Mouse (Mus musculus) kidney, adult 18-20 months (tissue): ENCODE results near the gene Krt10.

ENCODE experiments used
- DNase-seq: peaks from one replicate; pipeline ENCODE4 v3.0.0; 2021

Gene Krt10

DNA sequence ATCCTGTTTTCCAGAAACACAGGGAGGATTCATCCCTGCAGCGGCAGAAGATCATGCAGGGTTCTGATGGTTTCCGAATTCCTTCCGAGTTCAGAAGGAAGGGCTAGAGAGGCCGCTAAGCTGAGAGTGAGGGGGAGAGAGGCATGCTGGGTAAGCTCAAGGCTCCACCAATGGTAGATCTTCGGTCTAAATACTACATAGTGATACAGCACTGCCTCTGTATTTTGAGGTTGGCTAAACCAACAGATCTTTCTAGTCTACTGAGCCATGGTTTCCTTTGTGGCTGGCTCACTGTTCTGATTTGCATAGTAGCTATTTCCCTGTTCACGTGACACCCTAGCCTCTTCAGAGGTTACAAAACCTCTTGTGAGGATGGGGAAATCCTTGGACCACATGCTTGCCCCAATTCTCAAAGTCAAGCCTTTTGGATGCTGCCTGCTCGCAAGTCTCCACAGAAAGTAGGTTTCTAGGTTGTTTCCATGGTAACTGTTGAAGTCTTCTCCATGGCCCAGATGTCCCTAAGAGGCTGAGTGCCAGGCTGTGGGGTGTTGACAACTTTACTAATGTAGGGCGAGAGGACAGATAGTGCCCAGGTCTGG, 19.2 kb downstream of the Krt10 start:
- DNase-seq: no peak

DNA sequence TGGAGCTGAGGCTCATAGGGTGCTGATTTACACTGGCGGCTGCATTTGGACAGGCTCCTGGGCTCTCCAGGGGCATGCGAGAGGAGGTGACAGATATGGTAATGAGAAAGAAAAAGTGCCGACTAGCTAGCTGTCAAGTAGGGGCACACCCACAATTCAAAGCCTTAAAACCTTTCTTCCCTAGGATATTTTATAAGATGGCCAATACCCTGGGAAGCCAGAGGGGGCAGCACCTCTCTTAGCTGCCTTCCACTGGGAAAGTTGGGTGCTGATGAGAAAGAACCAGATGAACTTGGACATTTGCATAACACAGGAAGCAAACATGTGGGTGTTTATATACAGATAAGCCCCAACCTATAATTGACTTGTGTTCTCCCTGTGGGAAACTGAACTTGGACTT, 19.9 kb downstream of the Krt10 start:
- peak; percentile 14 for DNase-seq

DNA sequence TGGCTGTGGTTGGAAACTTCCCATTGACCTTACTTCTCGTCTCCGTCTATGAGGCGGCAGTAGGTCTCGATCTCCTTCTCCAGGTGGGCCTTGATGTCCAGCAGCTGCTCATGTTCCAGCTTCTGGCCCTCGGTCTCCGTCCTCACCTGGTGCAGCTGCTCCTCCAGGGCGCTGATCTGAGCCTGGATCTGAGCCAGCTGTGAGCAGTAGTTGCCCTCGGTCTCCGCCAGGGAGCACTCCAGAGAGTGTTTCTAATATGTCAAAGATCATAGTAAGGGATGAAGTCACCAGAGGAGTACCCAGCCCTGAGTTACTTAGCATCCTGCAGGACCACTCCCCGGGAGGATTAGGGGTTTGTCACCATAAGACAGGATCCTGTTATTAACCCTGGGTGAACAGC, 22.4 kb downstream of the Krt10 start:
- peak; percentile 26 for DNase-seq

DNA sequence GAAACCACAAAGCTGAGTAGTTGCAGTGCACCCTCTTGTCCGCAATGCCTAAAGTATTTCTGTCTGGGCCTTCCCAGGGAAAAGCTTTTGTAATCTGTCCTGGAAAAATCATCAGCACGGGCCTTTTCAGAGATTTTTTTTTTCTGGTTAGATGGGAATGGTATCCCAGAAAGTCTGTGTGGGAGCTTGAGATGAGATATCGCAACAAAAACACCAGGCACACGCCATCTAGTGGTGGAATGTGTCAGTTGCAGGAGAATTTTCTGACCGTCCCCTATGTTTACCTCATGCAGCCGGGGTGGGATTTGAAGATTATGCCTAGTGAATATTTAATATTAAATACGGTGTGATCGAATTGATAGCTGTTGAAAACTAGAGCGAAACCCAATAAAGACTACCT, 24.8 kb downstream of the Krt10 start:
- DNase-seq: peak; percentile 7

DNA sequence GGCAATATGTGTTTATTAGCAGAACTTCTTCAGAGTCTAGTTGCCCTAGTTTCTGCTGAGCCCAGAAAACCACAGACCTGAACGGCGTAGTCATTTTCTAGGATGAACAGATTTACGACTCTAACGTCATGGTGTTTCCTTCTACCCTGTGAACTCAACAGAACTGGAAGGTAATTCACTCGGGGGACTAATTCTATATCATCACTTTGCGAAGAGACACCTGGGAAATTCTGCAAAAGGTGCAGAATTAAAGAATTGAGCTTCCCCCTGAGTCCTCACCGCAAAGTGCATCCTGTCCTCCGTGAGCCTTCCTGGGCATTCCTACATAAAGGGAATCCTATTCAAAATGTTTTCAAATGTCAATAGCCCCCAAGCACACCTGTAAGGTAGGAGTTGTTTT, 27.7 kb downstream of the Krt10 start:
- no peak for DNase-seq

DNA sequence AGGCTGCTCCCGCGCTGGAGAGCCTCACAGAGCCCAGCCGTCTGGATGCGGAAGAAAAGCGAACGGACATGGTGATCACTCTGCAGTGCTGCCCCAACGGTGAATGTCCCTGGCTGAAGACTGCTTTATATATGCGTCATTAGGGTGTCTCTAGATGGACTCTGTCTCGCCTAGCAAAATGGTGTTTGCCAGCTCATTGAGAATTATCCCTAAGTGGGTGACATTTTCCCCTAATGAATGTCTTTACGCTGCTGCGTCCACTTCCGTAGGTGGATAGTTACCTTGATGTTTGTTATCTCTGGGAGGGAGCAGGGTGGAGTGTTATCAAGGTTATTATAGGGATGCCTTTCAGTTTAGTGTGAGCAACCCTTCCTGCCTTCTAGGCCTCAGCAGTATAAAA, 38.2 kb downstream of the Krt10 start, which contains the start of gene Krt27:
Gene Krt27 (minus strand): TSS at position 101 of the 400 bp plus-strand sequence.
- DNase-seq: no peak

DNA sequence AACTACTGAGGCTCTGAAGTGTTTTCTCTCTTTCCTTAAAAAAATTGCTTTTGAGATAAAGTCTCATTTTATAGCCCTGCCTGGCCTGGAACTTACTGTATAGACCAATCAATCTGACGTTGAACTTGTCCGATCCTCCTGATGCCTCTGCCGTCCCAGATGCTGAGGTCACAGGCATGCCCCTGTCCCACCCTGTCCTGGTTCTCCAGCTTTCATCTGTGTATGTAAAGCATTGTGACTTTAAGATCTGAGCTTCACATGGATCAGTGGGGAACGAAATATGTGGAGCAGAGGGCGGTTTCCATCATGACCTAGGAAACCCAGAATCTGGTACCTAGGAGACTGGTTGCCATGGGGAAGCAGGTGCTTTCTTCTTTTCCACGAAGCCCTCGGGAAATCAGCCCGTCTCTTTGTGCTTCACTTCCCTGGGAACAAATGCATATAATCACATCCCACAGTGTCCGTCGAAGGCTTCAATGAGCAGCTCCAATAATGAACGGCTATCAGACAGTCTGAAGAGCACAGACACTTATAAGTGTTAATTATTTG, 49.8 kb downstream of the Krt10 start:
- no peak for DNase-seq

DNA sequence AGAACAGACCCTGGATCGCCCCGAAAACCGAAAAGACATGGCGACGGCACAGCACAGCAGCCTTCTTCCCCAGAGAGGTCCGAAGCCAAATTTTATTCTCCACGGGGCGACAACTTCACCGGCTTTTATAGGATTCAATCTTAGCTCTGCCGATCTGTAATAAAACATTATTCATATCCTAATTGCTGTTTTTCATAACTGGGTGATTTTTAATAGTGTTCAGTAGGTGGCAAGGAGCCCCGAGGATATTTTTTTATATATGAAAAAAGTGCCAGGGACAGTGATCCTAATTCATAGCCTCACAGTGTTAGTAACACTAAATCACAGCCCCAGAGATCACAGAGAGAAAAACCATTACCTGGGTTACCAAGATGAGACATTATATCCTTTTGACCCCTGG, 51.3 kb downstream of the Krt10 start, which contains the start of gene Krt26:
Gene Krt26 (minus strand): TSS at position 101 of the 400 bp plus-strand sequence.
- no peak for DNase-seq
